Mouse (Mus musculus) limb, embryonic 10.5 days (tissue): Measurements from ENCODE around the gene Ndufc1. TPM values are rescaled to one million over a fixed set of nuclear protein-coding genes. Genes with fewer than 3 reads are reported as not detected.

Experiments used
- DNase-seq: peaks from one replicate; pipeline ENCODE4 v3.0.0-alpha.2; 2017; ENCODE audit warnings: low spot score
- H3K27ac ChIP-seq: fragments of 300-500 bp; sonication (generic); 2 replicates; pipeline ENCODE4 v1.5.1; 2016; ENCODE audit warnings: mild to moderate bottlenecking
- H3K27me3 ChIP-seq: fragments of 300-500 bp; sonication (generic); 2 replicates; pipeline ENCODE4 v1.6.1; 2016; ENCODE audit warnings: low read depth, mild to moderate bottlenecking; ENCODE audit not compliant: poor library complexity, severe bottlenecking
- H3K36me3 ChIP-seq: fragments of 300-500 bp; sonication (generic); 2 replicates; pipeline ENCODE4 v1.6.1; 2016; ENCODE audit warnings: mild to moderate bottlenecking, moderate library complexity
- H3K4me1 ChIP-seq: fragments of 300-500 bp; sonication (generic); 2 replicates; pipeline ENCODE4 v1.6.1; 2016
- H3K4me3 ChIP-seq: fragments of 300-500 bp; sonication (generic); 2 replicates; pipeline ENCODE4 v1.5.1; 2016; ENCODE audit warnings: mild to moderate bottlenecking, moderate library complexity
- H3K9me3 ChIP-seq: fragments of 300-500 bp; sonication (generic); replicated peaks from 2 replicates; pipeline ENCODE4 v1.6.1; 2016; ENCODE audit warnings: mild to moderate bottlenecking
- WGBS: fragments of 180-500 bp; shearing (Covaris S2); methylation state at CpG from one replicate; pipeline ENCODE4 v1.1.7; 2016; 5-methylcytosine and 5-hydroxymethylcytosine counted together
- polyA plus RNA-seq: library from polyadenylated mRNA; unstranded; fragments of >200 nt; fragmentation: Nextera tagmentation; extraction: Ambion mirVana; gene quantifications from 2 replicates; pipeline ENCODE4 v1.2.1, GENCODE M21; 2016

The Ndufc1 gene
- polyA plus RNA-seq, 1 experiment from 2014 or later: 602 TPM

DNA sequence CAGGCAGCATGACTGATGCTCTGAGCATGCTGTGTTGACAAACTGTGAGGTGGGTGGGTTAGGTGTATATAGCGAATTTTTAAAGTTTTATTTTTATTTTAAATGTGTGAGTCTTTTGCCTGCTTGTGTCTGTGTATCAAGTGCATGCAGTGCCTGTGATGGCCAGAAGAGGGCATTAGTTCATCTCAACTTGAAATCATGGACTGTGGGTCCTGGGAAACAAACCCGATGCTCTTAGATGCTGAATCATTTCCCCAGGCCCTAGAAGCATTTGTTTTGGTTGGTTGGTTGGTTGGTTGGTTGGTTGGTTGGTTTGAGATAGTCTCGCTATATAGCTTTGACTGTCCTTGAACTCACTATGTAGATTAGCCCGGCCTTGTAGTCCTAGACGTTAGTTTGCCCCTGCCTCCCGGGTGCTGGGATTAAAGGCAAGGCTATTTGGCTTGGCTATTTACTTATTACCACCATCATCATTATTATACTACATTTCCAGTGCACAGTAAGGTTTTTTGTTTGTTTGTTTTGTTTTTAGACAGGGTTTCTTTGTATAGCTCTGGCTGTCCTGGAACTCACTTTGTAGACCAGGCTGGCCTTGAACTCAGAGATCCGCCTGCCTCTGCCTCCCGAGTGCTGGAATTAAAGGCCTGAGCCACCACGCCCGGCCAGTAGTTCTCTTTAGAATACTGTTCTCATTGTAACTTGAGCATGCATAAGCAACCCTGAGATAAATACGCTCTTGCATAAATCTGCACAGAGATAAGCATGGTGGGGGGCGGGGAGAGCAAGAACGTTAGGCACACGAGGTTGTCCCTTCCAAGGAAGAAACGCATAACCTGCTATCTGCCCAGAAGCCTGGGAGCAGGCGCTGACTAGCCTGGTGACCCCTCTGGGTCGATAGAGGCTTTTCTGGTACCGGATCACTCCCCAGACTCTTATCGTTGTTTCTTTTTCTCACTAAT is 33.2 kb downstream of the Ndufc1 start:
- H3K4me1 ChIP-seq: peaks cover 11% of the 10 kb centered on the region
- no peak overlapping the region for H3K27ac ChIP-seq
- H3K9me3 ChIP-seq: no peaks in the 10 kb centered on the region
- H3K4me3 ChIP-seq: no peak overlapping the region
- no peaks in the 10 kb centered on the region for H3K36me3 ChIP-seq
- 89% methylated on average over 19 of the region's 19 CpGs for WGBS
- no peaks in the 10 kb centered on the region for H3K27me3 ChIP-seq
- no peak for DNase-seq

DNA sequence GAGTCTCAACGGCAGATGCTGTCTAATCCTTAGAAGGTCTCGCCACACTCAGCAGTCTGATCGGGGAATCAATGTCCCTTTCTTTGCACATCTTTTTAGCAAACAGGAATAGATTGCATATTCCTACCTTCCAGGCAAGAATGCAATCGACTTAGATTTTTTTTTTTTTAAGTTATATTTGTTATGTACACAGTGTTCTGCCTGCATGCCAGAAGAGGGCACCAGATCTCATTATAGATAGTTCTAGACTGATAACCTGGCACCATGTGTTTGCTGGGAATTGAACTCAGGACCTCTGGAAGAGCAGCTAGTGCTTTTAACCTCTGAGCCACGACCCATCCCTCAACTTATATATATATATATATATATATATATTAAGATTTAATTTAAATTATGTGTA is 35.2 kb downstream of the Ndufc1 start:
- Histone ChIP-seq H3K9me3 (no peaks in the 10 kb centered on the region), H3K27ac (no peak overlapping the region), H3K36me3 (no peaks in the 10 kb centered on the region), H3K4me1 (peaks cover 7% of the 10 kb centered on the region), H3K4me3 (no peak overlapping the region), H3K27me3 (no peaks in the 10 kb centered on the region)
- 76% methylated on average over 5 of the region's 5 CpGs for WGBS
- DNase-seq: no peak

DNA sequence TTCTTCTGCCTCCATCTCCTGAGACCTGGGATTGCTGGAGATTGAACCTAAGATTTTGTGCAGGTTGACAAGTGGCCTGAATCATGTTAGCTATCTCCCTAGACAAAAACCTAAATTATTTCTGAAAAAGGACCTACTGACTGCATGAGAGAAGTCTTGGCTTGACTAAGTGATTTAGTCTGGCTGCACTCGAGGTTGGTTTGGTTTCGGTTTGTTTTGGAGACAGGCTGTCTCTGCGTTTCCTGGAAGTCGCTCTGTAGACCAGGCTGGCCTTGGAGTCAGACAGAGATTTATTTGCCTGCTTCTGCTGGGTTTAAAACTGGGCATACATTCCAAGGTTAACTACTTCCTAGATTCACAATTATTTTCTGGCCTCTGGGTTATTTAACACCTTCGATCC is 35.9 kb downstream of the Ndufc1 start:
- Histone ChIP-seq H3K27ac (no peak overlapping the region), H3K36me3 (no peaks in the 10 kb centered on the region), H3K27me3 (no peaks in the 10 kb centered on the region), H3K4me3 (no peak overlapping the region), H3K4me1 (0 out of 2 replicates have a peak, but pooled peaks cover under 1% of the 10 kb centered on the region), H3K9me3 (no peaks in the 10 kb centered on the region)
- 72% methylated on average over 5 of the region's 5 CpGs for WGBS
- DNase-seq: no peak

DNA sequence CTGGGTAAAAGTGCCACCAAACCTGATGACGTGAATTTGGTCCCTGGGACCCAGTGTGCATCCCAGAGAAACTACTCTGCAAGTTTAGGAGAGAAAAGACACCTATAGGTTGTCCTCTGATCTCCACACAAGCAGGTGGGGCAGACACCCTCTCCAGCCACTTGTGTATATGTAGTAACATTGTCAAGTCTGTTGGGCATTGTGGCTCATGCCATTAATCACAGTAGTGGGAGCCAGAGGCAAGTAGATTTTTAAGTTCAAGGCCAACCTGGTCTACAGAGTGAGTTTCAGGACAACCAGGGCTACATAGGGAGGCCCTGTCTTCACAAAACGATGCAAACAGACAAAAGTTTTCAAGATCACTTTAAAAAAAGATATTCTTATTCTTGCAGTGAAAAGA is 37.0 kb downstream of the Ndufc1 start:
- H3K36me3 ChIP-seq: no peaks in the 10 kb centered on the region
- no peak overlapping the region for H3K27ac ChIP-seq
- H3K9me3 ChIP-seq: no peaks in the 10 kb centered on the region
- no peaks in the 10 kb centered on the region for H3K4me1 ChIP-seq
- H3K27me3 ChIP-seq: no peaks in the 10 kb centered on the region
- no peak overlapping the region for H3K4me3 ChIP-seq
- no peak for DNase-seq
- WGBS: 77% methylated on average over 2 of the region's 2 CpGs

DNA sequence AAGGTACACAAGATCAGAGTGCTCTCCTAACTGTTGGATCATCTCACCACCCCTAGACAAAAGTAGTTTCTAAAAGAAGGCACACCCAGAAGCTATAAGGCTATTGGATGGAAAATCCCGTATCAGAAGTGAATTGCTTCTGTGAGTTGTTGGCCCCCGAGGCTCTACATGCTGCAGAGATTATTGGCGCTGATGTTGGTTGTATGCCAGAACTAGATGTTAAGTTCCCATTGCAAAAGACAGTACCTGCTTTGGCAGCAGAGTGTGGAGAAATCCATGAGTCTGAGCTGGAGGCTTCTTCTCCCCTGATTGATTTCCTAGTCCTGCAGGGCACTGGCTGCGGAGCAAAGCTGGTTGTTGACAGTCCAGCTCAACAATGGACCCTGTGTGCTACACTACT is 40.8 kb downstream of the Ndufc1 start:
- H3K9me3 ChIP-seq: no peaks in the 10 kb centered on the region
- 86% methylated on average over 4 of the region's 4 CpGs for WGBS
- no peak for DNase-seq
- no peaks in the 10 kb centered on the region for H3K36me3 ChIP-seq
- H3K27ac ChIP-seq: no peak overlapping the region
- H3K27me3 ChIP-seq: peaks cover 24% of the 10 kb centered on the region
- H3K4me1 ChIP-seq: peaks cover 14% of the 10 kb centered on the region
- no peak overlapping the region for H3K4me3 ChIP-seq

DNA sequence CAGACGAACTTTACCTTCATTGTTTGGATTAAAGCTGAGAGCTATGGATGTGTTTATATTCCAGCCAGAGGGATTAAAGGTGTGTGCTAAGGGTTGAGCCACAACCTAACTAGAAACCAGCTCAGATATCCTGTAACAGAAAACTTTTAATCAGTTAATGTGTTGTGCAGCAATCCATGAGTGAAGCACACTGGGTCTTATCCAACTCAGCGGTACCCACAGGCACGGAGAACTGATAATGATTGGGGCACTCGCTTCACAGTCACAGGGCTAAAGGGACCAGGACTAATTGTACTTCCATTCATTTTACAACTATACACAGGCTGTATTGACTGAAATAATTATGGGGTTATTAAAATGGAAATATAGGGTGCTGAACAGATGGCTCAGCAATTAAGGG is 41.9 kb downstream of the Ndufc1 start:
- Histone ChIP-seq H3K27ac (no peak overlapping the region), H3K4me3 (no peak overlapping the region), H3K9me3 (no peaks in the 10 kb centered on the region), H3K36me3 (no peaks in the 10 kb centered on the region), H3K4me1 (peaks cover 14% of the 10 kb centered on the region), H3K27me3 (peaks cover 28% of the 10 kb centered on the region)
- no peak for DNase-seq
- 83% methylated on average over 4 of the region's 4 CpGs for WGBS

DNA sequence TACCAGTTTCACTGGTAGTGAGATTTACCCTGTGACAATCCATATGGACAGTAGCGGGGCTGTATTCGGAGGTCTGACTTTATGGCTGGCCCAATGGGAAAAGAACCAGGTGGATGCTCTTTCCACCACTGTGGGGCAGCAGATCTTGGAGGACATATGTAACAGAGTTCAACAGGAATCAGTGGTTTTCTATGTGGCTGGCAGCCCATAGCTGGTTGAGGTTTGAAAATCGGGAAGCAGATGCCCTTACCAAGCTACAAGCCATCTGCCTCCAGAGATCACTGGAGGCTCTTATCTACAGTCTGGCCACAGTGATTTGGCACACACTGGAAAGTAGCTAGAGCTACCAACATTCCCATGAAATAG is 43.3 kb downstream of the Ndufc1 start:
- Histone ChIP-seq H3K27me3 (peaks cover 28% of the 10 kb centered on the region), H3K36me3 (no peaks in the 10 kb centered on the region), H3K4me3 (peak overlapping the region; percentile 56), H3K4me1 (peaks cover 19% of the 10 kb centered on the region), H3K9me3 (no peaks in the 10 kb centered on the region), H3K27ac (peak overlapping the region; percentile 72; the same call in 1 of the 2 replicates)
- no peak for DNase-seq
- WGBS: 11% methylated on average over 3 of the region's 3 CpGs

DNA sequence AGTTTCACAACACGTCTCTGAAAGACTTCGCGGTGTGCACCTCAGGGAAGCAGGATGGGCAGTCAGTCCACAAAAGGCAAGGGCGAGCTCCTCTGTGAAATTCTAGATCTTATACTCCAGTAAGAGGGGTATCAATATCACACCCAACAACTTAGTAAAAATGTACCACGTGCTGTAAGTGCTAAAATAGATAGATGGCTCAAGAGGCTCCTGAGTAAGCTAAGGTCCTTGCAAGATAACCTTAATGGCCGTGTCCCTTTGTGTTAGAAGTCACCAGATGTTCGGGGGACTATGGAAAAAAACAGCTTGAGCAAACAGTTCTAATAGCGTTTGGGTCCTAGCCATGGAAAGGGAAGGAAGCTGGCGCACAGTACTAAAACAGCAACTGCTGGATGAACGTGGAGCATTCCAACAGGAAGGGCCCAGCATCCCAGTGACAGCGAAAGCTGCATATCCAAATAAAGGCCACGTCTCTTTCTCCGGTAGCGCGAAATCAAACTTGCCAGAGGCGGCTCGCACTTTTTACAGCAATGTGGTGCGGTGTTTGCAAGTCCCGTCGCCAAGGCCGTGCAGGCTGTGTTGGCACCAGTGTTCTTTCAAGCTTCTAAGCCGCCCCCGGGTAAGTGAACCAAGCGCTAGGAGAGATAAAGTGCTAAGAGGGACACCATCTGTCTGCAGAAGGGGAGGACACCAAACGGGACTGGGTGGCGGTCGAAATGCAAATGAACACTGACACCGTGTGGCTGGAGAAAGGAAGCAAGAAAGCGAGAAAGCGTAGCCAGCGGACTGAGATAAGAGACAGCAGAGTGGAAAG is 43.9 kb downstream of the Ndufc1 start:
- 6% methylated on average over 31 of the region's 31 CpGs for WGBS
- H3K27ac ChIP-seq: peak overlapping the region; percentile 72
- H3K27me3 ChIP-seq: peaks cover 28% of the 10 kb centered on the region

DNA sequence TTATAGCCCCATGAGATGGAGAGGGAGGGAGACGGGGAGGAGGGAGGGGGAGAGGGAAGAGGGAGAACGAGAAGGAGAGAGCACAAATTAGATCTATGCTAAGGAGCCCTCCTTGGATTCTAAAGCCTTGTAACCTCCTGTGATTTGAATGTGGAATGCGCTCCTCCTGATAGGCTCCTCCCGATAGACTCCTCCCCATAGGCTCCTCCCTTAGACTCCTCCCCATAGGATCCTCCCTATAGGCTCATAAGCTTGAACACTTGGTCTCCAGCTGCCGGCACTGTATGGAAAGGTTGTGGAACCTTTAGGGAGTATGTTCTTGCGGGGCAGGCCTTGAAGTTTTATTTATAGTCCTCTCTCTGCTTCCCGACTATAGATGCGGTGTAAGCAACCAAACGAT is 47.7 kb downstream of the Ndufc1 start:
- H3K36me3 ChIP-seq: no peaks in the 10 kb centered on the region
- peaks cover 25% of the 10 kb centered on the region for H3K27me3 ChIP-seq
- DNase-seq: no peak
- no peaks in the 10 kb centered on the region for H3K9me3 ChIP-seq
- H3K27ac ChIP-seq: peak overlapping the region; percentile 0; the same call in 1 of the 2 replicates
- no peak overlapping the region for H3K4me3 ChIP-seq
- WGBS: 19% methylated on average over 9 of the region's 9 CpGs
- peaks cover 32% of the 10 kb centered on the region for H3K4me1 ChIP-seq

More for the DNA sequence above, 43.9 kb downstream of the Ndufc1 start:
- H3K4me1 ChIP-seq: peaks cover 19% of the 10 kb centered on the region
- H3K9me3 ChIP-seq: no peaks in the 10 kb centered on the region
- H3K36me3 ChIP-seq: no peaks in the 10 kb centered on the region
- H3K4me3 ChIP-seq: peak overlapping the region; percentile 56
- DNase-seq: peak; percentile 74

DNA sequence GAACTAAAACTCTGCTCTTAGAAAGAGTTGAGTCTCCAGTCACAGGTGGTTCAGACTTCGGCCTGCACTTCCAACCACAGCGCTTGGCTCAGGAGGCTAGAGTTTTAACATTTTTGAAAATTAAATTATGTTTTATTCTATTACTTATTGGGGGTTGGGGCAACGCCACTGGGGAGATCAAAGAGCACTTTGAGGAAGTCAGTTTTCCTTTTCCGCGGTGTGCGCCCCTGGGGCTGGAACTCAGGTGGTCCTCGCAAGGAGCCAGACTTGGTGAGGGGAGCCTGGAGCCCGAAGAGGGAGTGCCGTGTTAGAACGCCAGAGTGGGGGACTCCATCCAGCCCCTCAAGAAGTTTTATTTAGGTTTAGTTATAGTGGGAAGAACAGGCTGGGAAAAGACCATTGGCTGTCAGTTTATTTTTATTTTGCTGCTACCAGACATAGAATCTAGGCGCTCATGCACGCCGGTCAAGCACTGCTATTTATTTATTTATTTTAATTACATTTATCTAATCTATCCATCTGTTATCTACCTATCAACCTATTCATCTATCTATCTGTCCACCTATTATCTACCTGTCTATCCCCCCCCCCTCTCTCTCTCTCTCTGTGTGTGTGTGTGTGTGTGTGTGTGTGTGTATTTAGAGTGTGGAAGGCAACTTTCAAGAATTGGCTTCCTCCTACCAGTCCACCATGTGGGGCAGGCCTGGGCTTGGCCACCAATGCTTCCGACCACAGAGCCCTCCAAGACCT is 49.1 kb downstream of the Ndufc1 start:
- Histone ChIP-seq H3K4me1 (peaks cover 21% of the 10 kb centered on the region), H3K27me3 (peaks cover 18% of the 10 kb centered on the region), H3K9me3 (no peaks in the 10 kb centered on the region), H3K27ac (no peak overlapping the region), H3K36me3 (no peaks in the 10 kb centered on the region), H3K4me3 (peak overlapping the region; percentile 72)
- WGBS: 16% methylated on average over 14 of the region's 14 CpGs
- no peak for DNase-seq

DNA sequence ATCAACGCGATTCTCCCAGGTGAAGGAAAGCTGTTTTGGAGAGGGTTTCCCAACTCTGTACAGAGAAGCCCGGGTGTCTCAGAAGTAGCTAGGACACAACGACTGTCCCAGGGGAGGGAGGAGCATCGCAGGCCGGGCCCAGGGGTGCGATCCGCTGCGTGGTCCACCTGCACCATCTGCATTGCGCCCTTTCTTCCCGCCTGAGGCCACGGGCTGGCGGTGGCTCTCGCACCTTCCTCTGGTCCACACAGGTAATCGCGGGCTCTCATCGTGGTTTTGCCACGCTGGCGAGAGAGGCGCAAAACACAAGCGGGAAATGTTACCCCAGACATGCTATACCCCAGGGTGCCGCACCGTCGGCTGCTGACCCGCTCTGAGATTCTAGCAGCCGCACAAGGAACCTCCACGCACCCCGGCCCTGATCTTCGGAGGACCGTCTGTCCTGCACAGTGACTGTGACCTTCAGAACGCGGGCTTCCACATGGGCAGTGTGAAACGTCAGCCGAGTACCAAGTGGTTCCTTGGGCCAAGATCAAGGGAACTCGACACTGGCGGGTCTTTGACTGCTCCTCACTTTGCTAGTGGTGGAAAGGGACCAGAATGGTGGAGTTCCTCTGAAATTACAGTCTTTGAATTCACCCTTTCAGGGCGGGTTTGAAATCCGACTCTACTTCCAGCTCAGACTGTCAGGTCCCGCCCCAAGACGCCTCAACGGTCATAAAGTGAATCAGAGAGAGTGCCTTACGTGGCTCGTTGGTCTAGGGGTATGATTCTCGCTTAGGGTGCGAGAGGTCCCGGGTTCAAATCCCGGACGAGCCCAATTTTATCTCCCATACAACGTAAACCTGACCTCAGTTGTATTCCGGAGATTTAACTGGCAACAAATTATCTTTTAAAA is 49.9 kb downstream of the Ndufc1 start:
- peaks cover 18% of the 10 kb centered on the region; the same call in 1 of the 2 replicates for H3K4me1 ChIP-seq
- H3K36me3 ChIP-seq: no peaks in the 10 kb centered on the region
- under 1% methylated on average over 50 of the region's 50 CpGs for WGBS
- peak overlapping the region; percentile 72 for H3K27ac ChIP-seq
- H3K4me3 ChIP-seq: peak overlapping the region; percentile 72
- H3K9me3 ChIP-seq: no peaks in the 10 kb centered on the region
- peak; percentile 93 for DNase-seq
- H3K27me3 ChIP-seq: peaks cover 10% of the 10 kb centered on the region

DNA sequence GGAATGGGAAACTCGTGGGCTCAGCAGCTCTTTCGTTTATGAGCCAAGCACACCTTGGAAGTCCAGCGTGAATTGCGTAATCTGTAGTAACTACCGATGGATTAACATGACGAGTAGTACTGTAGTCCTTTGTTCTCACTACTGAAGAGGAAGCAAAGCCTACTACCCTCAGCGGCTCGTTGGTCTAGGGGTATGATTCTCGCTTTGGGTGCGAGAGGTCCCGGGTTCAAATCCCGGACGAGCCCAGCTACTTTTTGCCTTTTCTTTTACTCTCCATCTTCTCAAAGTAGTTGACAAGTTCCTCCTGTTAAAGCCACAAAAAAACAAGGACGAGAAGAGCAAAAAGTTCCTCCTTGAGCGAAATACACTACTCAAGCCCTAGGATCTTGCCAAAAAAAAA is 50.6 kb downstream of the Ndufc1 start:
- under 1% methylated on average over 15 of the region's 15 CpGs for WGBS
- Histone ChIP-seq H3K4me3 (peak overlapping the region; percentile 72), H3K27ac (no peak overlapping the region), H3K36me3 (no peaks in the 10 kb centered on the region), H3K4me1 (peaks cover 18% of the 10 kb centered on the region; the same call in 1 of the 2 replicates), H3K9me3 (no peaks in the 10 kb centered on the region), H3K27me3 (0 out of 2 replicates have a peak, but pooled peaks cover 4% of the 10 kb centered on the region)
- peak; percentile 88 for DNase-seq
